Mouse (Mus musculus) gastrocnemius, postnatal 25 days (tissue): ENCODE data around the gene Klf5. TPM values are rescaled to one million over a fixed set of nuclear protein-coding genes. Genes with fewer than 3 reads are reported as not detected.

Experiments
- total RNA-seq, 2 experiments: library from RNA; stranded (reverse); gene quantifications; 1 replicate in 1 of 2; 2 replicates in 1 of 2; pipeline ENCODE4 v1.2.3; 2021

The Klf5 gene
- total RNA-seq, 2 experiments from 2014 or later: 4.5 to 5.7 TPM

Other genes with a start within 250 kb of the Klf5 start
- gene Pibf1, start 199.3 kb upstream of the Klf5 start, total RNA-seq: 1 to 10 TPM; 7.3 to 7.9 TPM
- gene Dis3, start 198.9 kb upstream of the Klf5 start, total RNA-seq: 10 to 100 TPM; 10.2 to 11.4 TPM